Mouse (Mus musculus) inflammation-experienced regulatory T-cells, adult 6 months (primary cell): Measurements from ENCODE around the gene Dnajb5. TPM values are rescaled to one million over a fixed set of nuclear protein-coding genes. Genes with fewer than 3 reads are reported as not detected.
"Not testable (repeated sequence)": the region's sequence is repeated elsewhere in the genome, so short reads cannot be mapped to it uniquely, and the experiment has no call there.

ENCODE experiments used
- ATAC-seq: one replicate; pipeline ENCODE4 v1.8.0; 2017
- polyA plus RNA-seq, 3 experiments: library from polyadenylated mRNA; unstranded; fragments of 100-300 nt; shearing (Covaris generic); gene quantifications; one replicate each; pipeline ENCODE4 v1.2.1; 2017

Gene Dnajb5
- polyA plus RNA-seq, 3 experiments from 2014 or later: 2.1 to 5.3 (median 2.3) TPM

- ATAC-seq: no peak
Observed at GRCm38 (mm10) chr4:42973868-42974267, 24.3 kb downstream of the Dnajb5 start.

- no peak for ATAC-seq
Observed at GRCm38 (mm10) chr4:42978062-42978461, 28.4 kb downstream of the Dnajb5 start.

- ATAC-seq: not testable (repeated sequence)
Observed at GRCm38 (mm10) chr4:42980467-42980866, 30.9 kb downstream of the Dnajb5 start.

GRCm38 (mm10) chr4:42988296-42988695, 38.7 kb downstream of the Dnajb5 start:
- ATAC-seq: no peak

- no peak for ATAC-seq
Observed at GRCm38 (mm10) chr4:42998022-42998421, 48.4 kb downstream of the Dnajb5 start.

- peak; percentile 8 for ATAC-seq
Observed at GRCm38 (mm10) chr4:42999451-43000140, 50.0 kb downstream of the Dnajb5 start.

- ATAC-seq: peak; percentile 96
Observed at GRCm38 (mm10) chr4:43000141-43000986, 50.8 kb downstream of the Dnajb5 start, which contains the start of gene Vcp. Gene Vcp (minus strand): TSS chr4:43000507.

GRCm38 (mm10) chr4:43001272-43001671, 51.7 kb downstream of the Dnajb5 start:
- no peak for ATAC-seq

- no peak for ATAC-seq
Observed at GRCm38 (mm10) chr4:43002756-43003439, 53.3 kb downstream of the Dnajb5 start.

- no peak for ATAC-seq
Observed at GRCm38 (mm10) chr4:43004951-43005350, 55.3 kb downstream of the Dnajb5 start.

GRCm38 (mm10) chr4:43005765-43006164, 56.2 kb downstream of the Dnajb5 start:
- peak; percentile 66 for ATAC-seq

Other genes with a start within 250 kb of the Dnajb5 start
- gene 4930578G10Rik, start 214.3 kb upstream of the Dnajb5 start, polyA plus RNA-seq: not detected
- gene Ccl19, start 193.2 kb upstream of the Dnajb5 start, polyA plus RNA-seq: not detected
- gene Ccl21a, start 175.8 kb upstream of the Dnajb5 start, polyA plus RNA-seq: not detected
- not detected for gene Fam205a1, start 95.9 kb upstream of the Dnajb5 start, polyA plus RNA-seq
- gene Gm12394, start 93.0 kb upstream of the Dnajb5 start, polyA plus RNA-seq: not detected
- gene Fam205c, start 75.6 kb upstream of the Dnajb5 start, polyA plus RNA-seq: not detected
- gene Phf24, start 33.2 kb upstream of the Dnajb5 start, polyA plus RNA-seq: not detected
- 1 to 10 TPM in 1 of 3 experiments, under 1 TPM in 1, not detected in 1; 0.35 to 1.1 TPM for gene 1700022I11Rik, start 19.8 kb downstream of the Dnajb5 start, polyA plus RNA-seq
- gene Vcp, start 50.7 kb downstream of the Dnajb5 start, polyA plus RNA-seq: 100 to 1,000 TPM; 144 to 162 (median 154) TPM
- gene Fancg, start 60.7 kb downstream of the Dnajb5 start, polyA plus RNA-seq: 10 to 100 TPM; 22.9 to 41.7 (median 31.8) TPM
- gene Pigo, start 76.0 kb downstream of the Dnajb5 start, polyA plus RNA-seq: 10 to 100 TPM; 10.5 to 22.3 (median 12.0) TPM
- 100 to 1,000 TPM; 138 to 146 (median 139) TPM for gene Stoml2, start 81.9 kb downstream of the Dnajb5 start, polyA plus RNA-seq
- gene Fam214b, start 96.4 kb downstream of the Dnajb5 start, polyA plus RNA-seq: 1 to 10 TPM; 2.4 to 2.9 (median 2.6) TPM
- under 1 TPM in 2 of 3 experiments, not detected in 1; 0.23 to 0.38 TPM for gene Unc13b, start 109.1 kb downstream of the Dnajb5 start, polyA plus RNA-seq